Mouse (Mus musculus): ENCODE measurements at regions not wholly inside any gene's neighbourhood (a gene's known extent, or its start where the extent isn't known, plus 50 kb on each side); places are given as distances from the start of the nearest gene placed in this dataset.

DNA sequence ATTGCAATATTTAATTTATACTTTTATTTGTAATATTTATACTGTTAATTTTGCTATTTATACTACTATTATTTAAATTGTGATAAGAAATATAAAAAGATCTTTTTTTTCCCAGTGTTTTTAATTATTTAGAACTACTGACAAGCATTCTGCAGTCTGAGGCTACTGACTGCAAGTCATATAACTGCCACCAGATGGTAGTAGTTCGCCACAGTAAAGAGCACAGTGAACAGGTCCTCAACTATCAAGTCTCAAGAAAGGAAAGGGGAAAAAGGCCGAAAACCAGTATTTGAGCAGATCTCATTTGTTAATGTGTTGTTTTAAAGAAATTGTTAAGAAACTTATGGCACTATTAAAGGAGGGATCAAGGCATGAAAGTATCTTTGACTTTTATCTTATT lies 289.6 kb upstream of the Kcnh7 start:
- TF ChIP-seq CTCF (IDR thresholded peaks at IDR 0.05; ENCODE audit: low read depth, low read length): no peak
- TF ChIP-seq TAL1 (conservative IDR thresholded peaks at IDR 0.05; ENCODE audit: low read depth, low read length): no peak
- TF ChIP-seq GATA2 (IDR thresholded peaks at IDR 0.05; ENCODE audit: borderline replicate concordance, low read depth, low read length): no peak
- TF ChIP-seq POLR2AphosphoS5 (IDR thresholded peaks at IDR 0.05; ENCODE audit: insufficient replicate concordance, low read depth, low read length): no peak

All from G1E (cell line).